Mouse (Mus musculus): Measurements from ENCODE around the gene Rps18.

GRCm38 (mm10) chr17:33924577-33925283 is 31.1 kb downstream of the Rps18 start:
- no peak for TF ChIP-seq POLR2A (IDR thresholded peaks at IDR 0.05; ENCODE audit: insufficient read depth, low read depth, low read length)
- TF ChIP-seq CTCF (IDR thresholded peaks at IDR 0.05) = peak; percentile 51
